Mouse (Mus musculus) cerebellum, adult (tissue): ENCODE data around the gene Btnl4.
"Not testable (repeated sequence)": the region's sequence is repeated elsewhere in the genome, so short reads cannot be mapped to it uniquely, and the experiment has no call there.

Experiments used
- ATAC-seq: cut with Nextera tagmentation; 2 replicates; pipeline ENCODE4 v1.9.2; 2017; ENCODE audit warnings: mild to moderate bottlenecking, moderate library complexity, mixed read lengths; ENCODE audit not compliant: insufficient number of reproducible peaks, low FRiP score, low TSS enrichment

The Btnl4 gene

DNA sequence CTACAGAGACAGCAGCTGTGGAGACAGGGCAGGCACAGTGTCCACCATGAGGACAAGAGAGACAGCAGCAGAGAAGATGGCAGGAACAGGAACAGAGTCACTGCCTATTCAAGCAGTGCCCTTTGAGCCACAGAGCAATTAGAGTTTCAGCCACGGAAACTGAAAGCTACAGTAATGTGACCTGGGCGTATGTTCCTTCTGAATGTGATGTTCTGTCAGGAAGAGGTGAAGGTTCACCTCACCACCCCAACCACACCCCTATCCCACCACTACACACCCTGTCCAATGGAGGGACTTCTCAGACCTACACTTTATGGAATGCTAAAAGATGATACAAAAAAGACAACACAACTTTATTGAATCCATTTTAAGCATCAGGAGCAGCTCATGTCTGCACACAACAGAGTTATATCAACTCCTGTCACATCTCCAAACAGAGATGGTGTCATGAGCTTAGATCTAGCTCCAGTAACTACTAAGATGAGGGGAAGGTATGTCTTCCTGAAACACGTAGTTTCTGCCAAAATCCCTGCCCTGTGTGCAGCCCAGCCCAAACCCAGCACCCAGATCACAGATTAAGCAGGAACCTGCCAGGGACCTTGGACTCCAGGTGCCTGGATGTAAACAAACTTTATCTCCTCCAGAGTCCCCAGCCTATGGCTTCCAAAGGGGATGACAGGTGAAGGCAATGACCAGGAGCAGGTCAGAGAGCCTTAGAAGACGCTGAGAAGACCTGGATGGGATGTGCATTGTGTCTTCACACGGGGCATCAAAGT lies at the start of gene Btnl4:
Btnl4 (minus strand) TSS at position 81 of the 776 bp plus-strand sequence.
- not testable (repeated sequence) for ATAC-seq

DNA sequence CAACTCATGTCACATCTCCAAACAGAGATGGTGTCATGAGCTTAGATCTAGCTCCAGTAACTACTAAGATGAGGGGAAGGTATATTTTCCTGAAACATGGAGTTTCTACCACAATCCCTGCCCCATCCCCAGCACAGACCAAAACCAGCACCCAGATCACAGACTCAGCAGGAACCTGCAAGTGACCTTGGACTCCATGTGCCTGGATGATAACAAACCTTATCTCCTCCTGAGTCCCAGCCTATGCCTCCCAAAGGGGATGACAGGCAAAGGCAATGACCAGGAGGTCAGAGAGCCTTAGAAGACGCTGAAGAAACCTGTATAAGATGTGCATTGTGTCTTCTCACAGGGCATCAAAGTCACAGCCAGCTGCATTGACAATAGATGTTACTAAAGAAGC lies 41.9 kb upstream of the Btnl4 start:
- ATAC-seq, result no peak

DNA sequence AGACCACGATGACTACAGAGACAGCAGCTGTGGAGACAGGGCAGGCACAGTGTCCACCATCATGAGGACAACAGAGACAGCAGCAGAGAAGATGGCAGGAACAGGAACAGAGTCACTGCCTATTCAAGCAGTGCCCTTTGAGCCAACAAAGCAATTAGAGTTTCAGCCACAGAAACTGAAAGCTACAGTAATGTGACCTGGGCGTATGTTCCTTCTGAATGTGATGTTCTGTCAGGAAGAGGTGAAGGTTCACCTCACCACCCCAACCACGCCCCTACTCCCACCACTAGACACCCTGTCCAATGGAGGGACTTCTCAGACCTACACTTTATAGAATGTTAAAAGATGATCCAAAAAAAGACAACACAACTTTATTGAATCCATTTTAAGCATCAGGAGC lies 41.5 kb upstream of the Btnl4 start:
- not testable (repeated sequence) for ATAC-seq

DNA sequence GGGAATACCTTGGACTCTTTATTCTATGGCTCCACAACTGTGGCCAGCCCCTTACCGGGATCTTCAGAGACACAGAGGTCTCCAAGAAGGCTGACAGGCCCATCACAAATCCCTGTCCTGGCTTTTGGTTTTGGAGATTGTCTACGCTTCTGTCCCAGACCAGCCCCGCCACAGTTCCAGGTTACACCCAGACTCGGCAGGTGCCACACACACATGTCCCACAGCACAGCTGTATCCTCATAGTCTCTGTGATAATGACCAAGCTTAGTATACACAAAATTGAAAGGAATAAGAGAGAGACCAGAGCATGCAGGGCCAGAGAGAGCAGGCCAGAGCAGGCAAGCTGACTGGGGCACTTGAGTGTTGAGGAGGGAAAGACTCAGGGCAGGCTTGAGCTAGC lies 40.7 kb upstream of the Btnl4 start:
- no peak for ATAC-seq

DNA sequence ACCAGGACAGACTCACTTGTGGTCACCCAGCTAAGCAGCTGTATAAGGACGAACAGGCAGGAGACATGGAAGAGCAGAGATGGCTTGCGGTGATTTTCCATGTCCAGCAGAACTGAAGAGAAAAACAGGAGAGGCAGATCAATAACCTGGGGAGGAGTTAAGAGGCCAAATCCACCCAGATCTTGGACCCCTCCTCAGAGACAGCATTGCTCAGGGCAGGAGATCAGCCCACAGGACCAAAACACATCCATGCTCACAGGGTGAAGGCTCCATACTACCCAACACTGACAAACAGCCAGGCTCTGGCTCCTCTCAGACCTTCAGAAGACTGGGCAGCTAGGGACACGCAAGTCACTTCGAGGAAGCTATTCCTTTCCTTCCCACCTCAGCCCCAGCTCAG lies 40.1 kb upstream of the Btnl4 start, which contains the start of gene Btnl6:
Btnl6 (minus strand) TSS at position 101 of the 400 bp plus-strand sequence.
- ATAC-seq, result no peak

DNA sequence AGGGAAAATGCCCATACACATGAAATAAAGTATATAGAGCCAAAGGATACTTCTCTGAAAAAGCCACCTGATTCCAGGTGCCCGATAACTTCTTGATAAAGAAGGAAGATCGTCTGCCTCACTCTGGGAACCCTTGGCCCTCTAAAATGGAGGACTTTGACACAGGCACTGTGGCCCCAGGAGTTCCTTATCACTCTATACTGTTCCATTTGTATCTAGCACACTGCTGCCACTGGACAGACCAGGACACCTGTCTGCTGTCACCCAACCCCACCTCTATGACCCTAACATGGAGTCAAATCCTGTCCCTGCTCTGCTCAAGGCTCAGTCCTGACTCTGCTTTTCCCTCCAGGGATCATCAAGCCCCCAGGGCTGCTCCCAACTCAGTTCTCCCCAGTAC lies 39.4 kb upstream of the Btnl4 start:
- no peak for ATAC-seq

DNA sequence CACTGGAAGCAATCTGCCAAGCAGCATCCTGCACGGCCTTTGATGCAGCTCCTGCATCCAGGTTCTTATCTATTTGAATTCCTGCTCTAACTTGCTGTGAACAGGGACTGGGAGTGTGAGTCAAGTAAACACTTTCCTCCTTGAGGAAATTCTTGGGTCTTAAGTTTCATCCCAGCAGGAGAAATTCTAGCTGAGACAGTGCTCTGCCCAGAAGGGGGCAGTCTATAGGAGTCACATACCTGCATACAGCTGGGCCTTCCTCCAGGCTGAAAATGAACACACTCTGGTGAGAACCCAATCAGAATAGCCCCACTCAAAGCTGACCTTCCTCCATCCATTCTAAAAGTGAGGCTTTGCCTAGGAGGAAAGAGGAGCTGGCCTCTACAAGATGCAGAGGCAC lies 34.6 kb upstream of the Btnl4 start:
- ATAC-seq, result not testable (repeated sequence)

DNA sequence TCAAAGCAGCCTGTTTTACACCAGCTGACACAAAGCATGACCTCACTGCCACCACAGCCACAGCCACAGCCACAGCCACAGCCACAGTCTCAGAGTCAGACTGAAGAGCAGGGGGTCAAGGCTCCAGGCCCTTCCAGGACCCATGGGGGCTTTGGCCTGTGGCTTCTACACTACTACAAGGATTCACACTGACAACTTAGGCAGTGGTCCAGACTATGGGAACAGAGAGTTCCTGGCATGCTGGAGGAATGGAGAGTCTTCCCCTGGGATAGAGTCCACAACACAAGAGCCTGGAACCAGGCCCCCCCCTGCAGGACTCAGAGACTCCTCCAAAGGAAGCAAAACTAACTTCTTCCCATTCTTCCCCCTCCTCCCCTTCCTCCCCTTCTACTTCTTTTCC lies 30.5 kb upstream of the Btnl4 start:
- no peak for ATAC-seq

DNA sequence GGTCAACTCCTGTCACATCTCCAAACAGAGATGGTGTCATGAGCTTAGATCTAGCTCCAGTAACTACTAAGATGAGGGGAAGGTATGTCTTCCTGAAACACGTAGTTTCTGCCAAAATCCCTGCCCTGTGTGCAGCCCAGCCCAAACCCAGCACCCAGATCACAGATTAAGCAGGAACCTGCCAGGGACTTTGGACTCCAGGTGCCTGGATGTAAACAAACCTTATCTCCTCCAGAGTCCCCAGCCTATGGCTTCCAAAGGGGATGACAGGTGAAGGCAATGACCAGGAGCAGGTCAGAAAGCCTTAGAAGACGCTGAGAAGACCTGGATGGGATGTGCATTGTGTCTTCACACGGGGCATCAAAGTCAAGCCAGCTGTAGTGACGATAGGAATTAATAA lies 20.6 kb upstream of the Btnl4 start:
- not testable (repeated sequence) for ATAC-seq

DNA sequence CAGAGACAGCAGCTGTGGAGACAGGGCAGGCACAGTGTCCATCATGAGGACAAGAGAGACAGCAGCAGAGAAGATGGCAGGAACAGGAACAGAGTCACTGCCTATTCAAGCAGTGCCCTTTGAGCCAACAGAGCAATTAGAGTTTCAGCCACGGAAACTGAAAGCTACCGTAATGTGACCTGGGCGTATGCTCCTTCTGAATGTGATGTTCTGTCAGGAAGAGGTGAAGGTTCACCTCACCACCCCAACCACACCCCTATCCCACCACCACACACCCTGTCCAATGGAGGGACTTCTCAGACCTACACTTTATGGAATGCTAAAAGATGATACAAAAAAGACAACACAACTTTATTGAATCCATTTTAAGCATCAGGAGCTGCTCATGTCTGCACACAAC lies 20.2 kb upstream of the Btnl4 start:
- ATAC-seq, result not testable (repeated sequence)

DNA sequence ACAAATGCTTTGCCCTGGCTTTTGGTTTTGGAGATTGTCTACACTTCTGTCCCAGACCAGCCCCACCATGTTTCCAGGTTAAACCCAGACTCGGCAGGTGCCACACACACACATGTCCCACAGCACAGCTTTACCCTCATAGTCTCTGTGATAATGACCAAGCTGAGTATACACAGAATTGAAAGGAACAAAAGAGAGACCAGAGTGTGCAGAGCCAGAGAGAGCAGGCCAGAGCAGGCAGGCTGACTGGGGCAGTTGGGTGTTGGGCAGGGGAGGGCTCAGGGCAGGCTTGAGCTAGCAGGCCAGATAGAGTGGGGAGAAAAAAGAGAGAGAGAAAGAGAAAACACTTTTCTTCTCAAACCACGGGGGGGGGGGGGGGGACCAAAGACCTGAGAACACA lies 19.4 kb upstream of the Btnl4 start:
- no peak for ATAC-seq

DNA sequence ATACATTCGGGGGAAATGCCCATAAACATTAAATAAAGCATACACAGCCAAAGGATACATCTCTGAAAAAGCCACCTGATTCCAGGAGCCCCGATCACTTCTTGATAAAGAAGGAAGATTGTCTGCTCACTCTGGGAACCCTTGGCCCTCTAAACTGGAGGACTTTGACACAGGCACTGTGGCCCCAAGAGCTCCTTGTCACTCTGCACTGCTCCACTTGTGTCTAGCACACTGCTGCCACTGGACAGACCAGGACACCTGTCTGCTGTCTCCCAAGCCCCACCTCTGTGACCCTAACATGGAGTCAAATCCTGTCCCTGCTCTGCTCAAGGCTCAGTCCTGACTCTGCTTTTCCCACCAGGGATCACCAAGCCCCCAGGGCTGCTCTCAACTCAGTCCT lies 18.0 kb upstream of the Btnl4 start:
- ATAC-seq, result not testable (repeated sequence)

DNA sequence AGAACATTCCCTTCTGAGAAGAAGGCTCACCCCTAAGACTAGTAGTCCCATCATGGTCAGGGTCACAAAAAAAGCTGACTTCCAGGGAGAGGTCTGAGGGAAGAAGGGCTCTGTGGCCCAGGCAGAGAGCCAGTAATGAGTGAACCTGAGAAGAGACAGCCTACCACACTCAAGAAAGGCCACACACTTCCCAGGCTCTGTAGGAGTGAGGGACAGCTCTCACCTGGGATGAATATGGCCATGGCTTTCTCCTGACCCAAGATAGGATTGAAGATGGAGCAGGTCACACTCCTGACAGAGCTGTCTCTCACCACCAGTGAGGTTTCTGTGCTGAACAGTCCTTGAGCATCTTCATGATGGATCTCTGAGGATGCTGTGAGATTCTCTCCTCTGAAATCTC lies 15.7 kb upstream of the Btnl4 start:
- ATAC-seq, result no peak

DNA sequence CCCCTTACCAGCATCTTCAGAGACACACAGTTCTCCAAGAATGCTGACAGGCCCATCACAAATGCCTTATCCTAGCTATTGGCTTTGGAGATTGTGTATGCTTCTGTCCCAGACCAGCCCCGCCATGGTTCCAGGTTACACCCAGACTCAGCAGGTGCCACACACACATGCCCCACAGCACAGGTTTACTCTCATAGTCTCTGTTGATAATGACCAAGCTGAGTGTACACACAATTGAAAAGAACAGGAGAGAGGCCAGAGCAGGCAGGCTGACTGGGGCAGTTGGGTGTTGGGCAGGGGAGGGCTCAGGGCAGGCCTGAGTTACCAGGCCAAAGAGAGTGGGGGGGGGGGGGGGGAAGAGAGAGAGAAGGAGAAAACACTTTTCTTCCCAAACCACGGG lies 691 bp downstream of the Btnl4 start:
- no peak for ATAC-seq

DNA sequence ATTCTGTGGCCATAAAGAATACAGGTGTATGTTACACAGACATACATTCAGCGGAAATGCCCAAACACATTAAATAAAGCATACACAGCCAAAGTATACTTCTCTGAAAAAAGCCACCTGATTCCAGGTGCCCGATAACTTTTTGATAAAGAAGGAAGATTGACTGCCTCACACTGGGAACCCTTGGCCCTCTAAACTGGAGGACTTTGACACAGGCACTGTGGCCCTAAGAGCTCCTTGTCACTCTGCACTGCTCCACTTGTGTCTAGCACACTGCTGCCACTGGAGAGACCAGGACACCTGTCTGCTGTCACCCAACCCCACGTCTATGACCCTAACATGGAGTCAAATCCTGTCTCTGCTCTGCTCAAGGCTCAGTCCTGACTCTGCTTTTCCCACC lies 2.1 kb downstream of the Btnl4 start:
- no peak for ATAC-seq

DNA sequence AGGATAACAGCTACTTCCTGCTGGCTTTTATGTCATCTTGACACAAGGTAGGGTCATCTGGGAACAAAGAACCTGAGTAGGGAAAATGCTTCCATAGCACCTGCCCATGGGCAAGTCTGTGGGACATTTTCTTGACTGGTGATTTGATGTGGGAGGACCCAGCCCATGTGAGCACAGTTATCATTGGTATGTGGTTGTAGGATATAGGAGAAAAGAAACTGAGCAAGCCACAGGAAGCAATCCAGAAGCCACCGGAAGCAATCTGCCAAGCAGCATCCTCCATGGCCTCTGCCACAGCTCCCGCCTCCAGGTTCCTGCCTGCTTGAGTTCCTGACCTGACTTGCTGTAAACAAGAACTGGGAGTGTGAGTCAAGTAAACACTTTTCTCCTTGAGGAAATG lies 6.6 kb downstream of the Btnl4 start:
- ATAC-seq, result no peak

DNA sequence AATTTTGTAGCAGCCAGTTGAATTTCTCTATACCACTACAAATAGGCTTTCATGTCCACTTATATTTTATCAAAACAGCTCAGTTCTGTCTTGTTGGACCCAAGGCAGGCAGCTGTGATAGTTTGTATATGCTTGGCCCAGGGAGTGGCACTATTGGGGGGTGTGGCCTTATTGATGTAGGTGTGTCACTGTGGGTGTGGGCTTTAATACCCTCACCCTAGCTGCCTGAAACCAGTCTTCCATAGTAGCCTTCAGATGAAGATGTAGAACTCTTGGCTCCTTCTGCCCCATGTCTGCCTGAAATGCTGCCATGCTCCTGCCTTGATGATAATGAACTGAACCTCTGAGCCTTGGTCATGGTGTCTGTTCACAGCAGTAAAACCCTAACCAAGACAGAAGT lies 11.2 kb downstream of the Btnl4 start:
- not testable (repeated sequence) for ATAC-seq

DNA sequence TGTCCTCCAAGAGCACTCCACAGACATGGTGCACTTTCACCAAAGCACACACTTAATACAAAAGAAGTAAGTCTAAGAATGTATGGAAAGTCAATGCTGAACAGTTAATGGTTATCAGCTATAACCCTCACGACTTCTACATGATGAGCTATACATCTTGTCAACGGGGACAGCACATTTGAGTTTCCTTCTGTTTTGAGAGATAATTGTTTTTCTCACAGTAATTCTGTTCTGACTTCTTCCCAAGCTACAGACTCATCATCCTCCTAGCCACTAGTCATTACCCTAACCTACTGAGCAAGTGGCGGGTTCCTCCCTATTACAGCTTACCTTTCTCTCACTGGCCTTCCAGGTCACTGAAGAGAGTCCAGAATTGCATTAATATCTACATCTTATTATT lies 17.9 kb downstream of the Btnl4 start:
- no peak for ATAC-seq

DNA sequence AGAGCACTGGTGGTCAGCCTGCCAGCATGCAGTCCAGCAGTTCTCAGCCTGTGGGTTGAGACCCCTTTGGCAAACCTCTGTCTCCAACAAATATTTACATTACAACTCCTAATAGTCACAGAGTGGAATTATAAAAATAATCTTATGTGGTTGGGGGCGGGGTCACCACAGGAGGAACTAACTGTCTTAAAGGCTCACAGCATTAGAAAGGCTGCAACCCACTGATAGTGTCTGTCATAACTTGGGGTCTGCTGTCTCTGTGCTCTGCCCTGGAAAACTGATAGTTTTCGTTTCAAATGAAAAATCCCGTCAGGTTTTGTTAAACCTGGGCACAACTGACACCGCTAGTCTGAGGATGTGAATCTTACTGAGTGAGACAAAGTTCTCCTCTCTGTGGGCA lies 19.4 kb downstream of the Btnl4 start:
- ATAC-seq, result no peak

DNA sequence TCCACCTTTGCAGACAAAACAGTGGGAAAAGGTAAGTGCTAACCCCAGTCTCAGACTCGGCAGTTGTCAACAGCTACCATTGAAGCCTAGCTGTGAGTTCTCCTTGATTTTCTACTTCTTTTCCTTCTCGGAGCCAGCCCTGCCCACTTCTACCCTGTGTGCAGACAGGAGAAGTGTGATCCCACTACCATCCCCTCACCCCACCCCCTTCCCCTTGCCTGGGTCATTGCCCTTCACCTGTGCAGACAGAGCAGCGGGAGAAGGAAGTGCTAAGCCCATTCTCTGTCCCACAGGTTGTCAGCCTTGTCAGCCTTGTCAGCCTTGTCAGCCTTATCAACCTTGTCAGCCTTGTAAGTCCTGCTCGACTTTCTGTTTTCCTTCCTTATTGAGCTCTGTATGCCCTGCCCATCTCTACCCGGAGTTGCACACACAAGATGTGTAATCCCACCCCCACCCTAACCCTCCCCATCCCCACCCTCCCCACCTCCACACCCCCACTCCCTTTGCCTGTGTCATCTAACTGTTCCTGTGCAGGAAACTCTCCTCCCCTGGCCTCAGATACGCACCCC lies 28.6 kb downstream of the Btnl4 start:
- ATAC-seq, result no peak

DNA sequence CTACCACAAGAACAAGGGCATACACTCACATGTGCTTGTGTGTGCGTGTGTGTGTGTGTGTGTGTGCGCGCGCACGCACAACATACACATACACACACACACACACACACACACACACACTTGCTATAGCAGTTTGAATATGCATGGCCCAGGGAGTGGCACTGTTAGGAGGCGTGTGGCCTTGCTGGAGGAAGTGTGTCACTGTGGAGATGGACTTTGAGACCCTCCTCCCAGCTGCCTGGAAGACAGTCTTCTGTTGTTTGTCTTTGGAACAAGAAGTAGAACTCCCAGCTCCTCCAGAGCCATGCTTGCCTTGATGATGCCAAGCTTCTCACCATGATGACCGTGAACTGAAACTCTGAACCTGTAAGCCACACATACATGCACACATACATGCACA lies 35.1 kb downstream of the Btnl4 start:
- ATAC-seq, result no peak

DNA sequence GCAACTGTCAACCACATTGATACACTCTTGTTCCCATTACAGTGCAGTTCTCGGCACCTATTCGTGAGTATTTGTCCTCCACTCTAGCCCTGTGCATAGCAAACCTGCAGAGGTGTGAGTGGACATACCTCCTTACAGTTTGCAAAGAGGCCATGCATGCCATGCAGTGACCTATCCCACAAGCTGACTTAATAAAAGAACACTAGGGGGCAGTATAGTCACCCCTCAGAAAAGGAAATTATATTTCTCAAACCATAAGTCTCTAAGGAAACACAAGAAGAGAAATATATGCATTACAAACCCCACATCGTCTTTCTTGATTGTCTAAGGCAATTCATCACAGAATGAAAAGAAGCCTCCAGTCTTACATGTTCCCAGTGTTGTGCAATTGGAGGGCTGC lies 37.3 kb downstream of the Btnl4 start:
- no peak for ATAC-seq
